Mouse (Mus musculus): Measurements from ENCODE around the gene Abhd13. TPM values are rescaled to one million over a fixed set of nuclear protein-coding genes. Genes with fewer than 3 reads are reported as not detected.
A peak's percentile ranks its signal among the peaks of the same experiment; 100 is the strongest.

The Abhd13 gene
- polyA plus RNA-seq (2014; fragmentation: Nextera tagmentation; extraction: Ambion mirVana), result 18.9 and 19.2 TPM in 2 replicates

- ATAC-seq (peak; percentile 68), DNase-seq (ENCODE audit: low spot score) (peak; percentile 97)
- Histone ChIP-seq H3K4me3 (ENCODE audit: low read depth, low read length) (peak within 1 kb of the TSS; percentile 93), H3K36me3 (ENCODE audit: control insufficient read depth, insufficient read depth, low read length) (peaks cover 5% of the 10 kb centered on the region), H3K27ac (ENCODE audit: low read depth, low read length) (peak within 1 kb of the TSS; percentile 75), H3K9me3 (replicated peaks; ENCODE audit: control insufficient read depth, low read length) (no peaks in the 10 kb centered on the region), H3K27me3 (replicated peaks; ENCODE audit: control insufficient read depth, insufficient read depth, low read length) (no peaks in the 10 kb centered on the region), H3K4me2 (ENCODE audit: low read length) (peak within 1 kb of the TSS; percentile 84), H3K9ac (ENCODE audit: low read length) (peak within 1 kb of the TSS; percentile 93), H3K4me1 (ENCODE audit: control insufficient read depth, insufficient read depth, low read length) (peaks cover 27% of the 10 kb centered on the region)
- under 1% methylated on average over 67 of the region's 68 CpGs for WGBS
Measured at GRCm38 (mm10) chr8:9977573-9978314, at the start of gene Abhd13, which contains the start of gene Lig4. Gene Abhd13, plus strand, starts transcription at chr8:9977707. Gene Lig4, minus strand, starts transcription at chr8:9977686.

GRCm38 (mm10) chr8:9929746-9930445, 47.6 kb upstream of the Abhd13 start:
- H3K27ac ChIP-seq (ENCODE audit: low read depth, low read length), result no peak overlapping the region
- H3K36me3 ChIP-seq (ENCODE audit: control insufficient read depth, insufficient read depth, low read length), result no peaks in the 10 kb centered on the region
- peak; percentile 43 for DNase-seq (ENCODE audit: low spot score)
- ATAC-seq, result peak; percentile 72
- 70% methylated on average over 14 of the region's 14 CpGs for WGBS
- H3K27me3 ChIP-seq (replicated peaks; ENCODE audit: control insufficient read depth, insufficient read depth, low read length), result no peaks in the 10 kb centered on the region
- no peaks in the 10 kb centered on the region for H3K9me3 ChIP-seq (replicated peaks; ENCODE audit: control insufficient read depth, low read length)
- no peaks in the 10 kb centered on the region for H3K4me1 ChIP-seq (ENCODE audit: control insufficient read depth, insufficient read depth, low read length)
- no peak overlapping the region for H3K9ac ChIP-seq (ENCODE audit: low read length)
- no peak overlapping the region for H3K4me2 ChIP-seq (ENCODE audit: low read length)
- H3K4me3 ChIP-seq (ENCODE audit: low read depth, low read length), result no peak overlapping the region

- H3K36me3 ChIP-seq (ENCODE audit: control insufficient read depth, insufficient read depth, low read length), result no peaks in the 10 kb centered on the region
- no peaks in the 10 kb centered on the region for H3K27me3 ChIP-seq (replicated peaks; ENCODE audit: control insufficient read depth, insufficient read depth, low read length)
- peak; percentile 25 for DNase-seq (ENCODE audit: low spot score)
Measured at GRCm38 (mm10) chr8:9932711-9933110, 44.8 kb upstream of the Abhd13 start.

GRCm38 (mm10) chr8:9934891-9935565, 42.5 kb upstream of the Abhd13 start:
- Histone ChIP-seq H3K9ac (ENCODE audit: low read length) (no peak overlapping the region), H3K4me1 (ENCODE audit: control insufficient read depth, insufficient read depth, low read length) (no peaks in the 10 kb centered on the region), H3K36me3 (ENCODE audit: control insufficient read depth, insufficient read depth, low read length) (no peaks in the 10 kb centered on the region), H3K9me3 (replicated peaks; ENCODE audit: control insufficient read depth, low read length) (no peaks in the 10 kb centered on the region), H3K4me2 (ENCODE audit: low read length) (no peak overlapping the region), H3K27me3 (replicated peaks; ENCODE audit: control insufficient read depth, insufficient read depth, low read length) (no peaks in the 10 kb centered on the region), H3K27ac (ENCODE audit: low read depth, low read length) (no peak overlapping the region), H3K4me3 (ENCODE audit: low read depth, low read length) (no peak overlapping the region)
- DNase-seq (ENCODE audit: low spot score) (peak; percentile 74), ATAC-seq (peak; percentile 60)
- 38% methylated on average over 10 of the region's 10 CpGs for WGBS

More at GRCm38 (mm10) chr8:9932711-9933110, 44.8 kb upstream of the Abhd13 start:
- H3K9me3 ChIP-seq (replicated peaks; ENCODE audit: control insufficient read depth, low read length), result no peaks in the 10 kb centered on the region
- H3K4me3 ChIP-seq (ENCODE audit: low read depth, low read length), result no peak overlapping the region
- no peak overlapping the region for H3K4me2 ChIP-seq (ENCODE audit: low read length)
- H3K27ac ChIP-seq (ENCODE audit: low read depth, low read length), result no peak overlapping the region
- no peak for ATAC-seq
- H3K9ac ChIP-seq (ENCODE audit: low read length), result no peak overlapping the region
- no peaks in the 10 kb centered on the region for H3K4me1 ChIP-seq (ENCODE audit: control insufficient read depth, insufficient read depth, low read length)

DNA sequence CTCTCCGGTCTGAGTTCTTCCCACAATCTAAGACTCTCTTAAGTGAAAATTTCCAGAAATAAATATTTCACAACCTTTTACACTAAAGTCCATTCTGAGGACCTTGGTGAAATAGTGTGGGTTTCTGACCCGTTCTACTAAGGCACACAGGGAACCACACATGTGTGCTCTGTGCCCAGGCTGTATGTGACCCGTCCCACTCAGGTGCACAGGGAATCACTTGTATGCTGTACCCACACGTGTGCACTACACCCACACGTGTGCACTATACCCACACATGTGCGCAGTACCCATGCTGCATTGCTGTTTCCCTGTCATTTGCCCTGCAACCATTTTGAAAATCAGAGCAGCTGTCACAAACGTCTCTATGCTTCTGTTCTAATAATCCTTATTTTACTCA, 41.9 kb upstream of the Abhd13 start:
- H3K27ac ChIP-seq (ENCODE audit: low read depth, low read length), result no peak overlapping the region
- no peak overlapping the region for H3K4me3 ChIP-seq (ENCODE audit: low read depth, low read length)
- no peaks in the 10 kb centered on the region for H3K27me3 ChIP-seq (replicated peaks; ENCODE audit: control insufficient read depth, insufficient read depth, low read length)
- DNase-seq (ENCODE audit: low spot score), result no peak
- no peak overlapping the region for H3K9ac ChIP-seq (ENCODE audit: low read length)
- H3K4me1 ChIP-seq (ENCODE audit: control insufficient read depth, insufficient read depth, low read length), result no peaks in the 10 kb centered on the region
- peak; percentile 12; the same call in 1 of the 2 replicates for ATAC-seq
- H3K9me3 ChIP-seq (replicated peaks; ENCODE audit: control insufficient read depth, low read length), result no peaks in the 10 kb centered on the region
- H3K4me2 ChIP-seq (ENCODE audit: low read length), result no peak overlapping the region
- WGBS, result 72% methylated on average over 7 of the region's 7 CpGs
- H3K36me3 ChIP-seq (ENCODE audit: control insufficient read depth, insufficient read depth, low read length), result no peaks in the 10 kb centered on the region

- 64% methylated on average over 10 of the region's 10 CpGs for WGBS
- DNase-seq (ENCODE audit: low spot score) (peak; percentile 8), ATAC-seq (no peak)
Measured at GRCm38 (mm10) chr8:9949134-9949890, 28.2 kb upstream of the Abhd13 start.

GRCm38 (mm10) chr8:9958338-9958737, 19.2 kb upstream of the Abhd13 start:
- WGBS, result 84% methylated on average over 4 of the region's 4 CpGs
- Histone ChIP-seq H3K36me3 (ENCODE audit: control insufficient read depth, insufficient read depth, low read length) (no peaks in the 10 kb centered on the region), H3K27me3 (replicated peaks; ENCODE audit: control insufficient read depth, insufficient read depth, low read length) (no peaks in the 10 kb centered on the region)

More at GRCm38 (mm10) chr8:9949134-9949890, 28.2 kb upstream of the Abhd13 start:
- no peak overlapping the region for H3K27ac ChIP-seq (ENCODE audit: low read depth, low read length)
- no peak overlapping the region for H3K4me2 ChIP-seq (ENCODE audit: low read length)
- no peaks in the 10 kb centered on the region for H3K36me3 ChIP-seq (ENCODE audit: control insufficient read depth, insufficient read depth, low read length)
- no peak overlapping the region for H3K4me3 ChIP-seq (ENCODE audit: low read depth, low read length)
- no peaks in the 10 kb centered on the region for H3K27me3 ChIP-seq (replicated peaks; ENCODE audit: control insufficient read depth, insufficient read depth, low read length)
- no peaks in the 10 kb centered on the region for H3K4me1 ChIP-seq (ENCODE audit: control insufficient read depth, insufficient read depth, low read length)
- no peaks in the 10 kb centered on the region for H3K9me3 ChIP-seq (replicated peaks; ENCODE audit: control insufficient read depth, low read length)
- no peak overlapping the region for H3K9ac ChIP-seq (ENCODE audit: low read length)

DNA sequence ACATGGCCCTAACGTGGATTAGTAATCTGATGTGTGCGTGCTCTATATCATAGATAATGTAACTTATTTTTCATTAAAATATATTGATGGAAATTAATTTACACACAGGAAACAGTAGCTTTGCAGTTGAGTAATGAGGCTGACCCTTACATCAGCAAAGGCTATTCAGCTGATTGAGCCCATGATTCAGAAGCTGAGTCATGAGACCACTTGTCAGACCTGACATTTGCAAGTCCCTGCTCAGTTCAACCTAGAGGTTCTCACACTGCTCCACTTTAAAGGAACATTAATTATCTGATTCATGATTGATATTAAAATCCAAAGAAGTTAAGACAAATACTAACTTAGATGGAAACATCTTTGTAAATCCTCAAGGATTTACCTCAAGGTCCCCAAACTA, 17.6 kb upstream of the Abhd13 start:
- Histone ChIP-seq H3K4me2 (ENCODE audit: low read length) (no peak overlapping the region), H3K4me3 (ENCODE audit: low read depth, low read length) (no peak overlapping the region), H3K9ac (ENCODE audit: low read length) (no peak overlapping the region), H3K4me1 (ENCODE audit: control insufficient read depth, insufficient read depth, low read length) (no peaks in the 10 kb centered on the region), H3K27ac (ENCODE audit: low read depth, low read length) (no peak overlapping the region), H3K9me3 (replicated peaks; ENCODE audit: control insufficient read depth, low read length) (no peaks in the 10 kb centered on the region), H3K27me3 (replicated peaks; ENCODE audit: control insufficient read depth, insufficient read depth, low read length) (no peaks in the 10 kb centered on the region), H3K36me3 (ENCODE audit: control insufficient read depth, insufficient read depth, low read length) (no peaks in the 10 kb centered on the region)
- 90% methylated on average over 2 of the region's 2 CpGs for WGBS
- no peak for DNase-seq (ENCODE audit: low spot score)
- no peak for ATAC-seq

More at GRCm38 (mm10) chr8:9958338-9958737, 19.2 kb upstream of the Abhd13 start:
- ATAC-seq (no peak), DNase-seq (ENCODE audit: low spot score) (no peak)
- Histone ChIP-seq H3K4me1 (ENCODE audit: control insufficient read depth, insufficient read depth, low read length) (no peaks in the 10 kb centered on the region), H3K9me3 (replicated peaks; ENCODE audit: control insufficient read depth, low read length) (no peaks in the 10 kb centered on the region), H3K27ac (ENCODE audit: low read depth, low read length) (no peak overlapping the region), H3K4me2 (ENCODE audit: low read length) (no peak overlapping the region), H3K4me3 (ENCODE audit: low read depth, low read length) (no peak overlapping the region), H3K9ac (ENCODE audit: low read length) (no peak overlapping the region)
